Mouse (Mus musculus): ENCODE results near the gene Hipk3. TPM values are rescaled to one million over a fixed set of nuclear protein-coding genes. Genes with fewer than 3 reads are reported as not detected.

The Hipk3 gene
- polyA plus RNA-seq, 1 experiment from 2014 or later: 17.4 TPM

DNA sequence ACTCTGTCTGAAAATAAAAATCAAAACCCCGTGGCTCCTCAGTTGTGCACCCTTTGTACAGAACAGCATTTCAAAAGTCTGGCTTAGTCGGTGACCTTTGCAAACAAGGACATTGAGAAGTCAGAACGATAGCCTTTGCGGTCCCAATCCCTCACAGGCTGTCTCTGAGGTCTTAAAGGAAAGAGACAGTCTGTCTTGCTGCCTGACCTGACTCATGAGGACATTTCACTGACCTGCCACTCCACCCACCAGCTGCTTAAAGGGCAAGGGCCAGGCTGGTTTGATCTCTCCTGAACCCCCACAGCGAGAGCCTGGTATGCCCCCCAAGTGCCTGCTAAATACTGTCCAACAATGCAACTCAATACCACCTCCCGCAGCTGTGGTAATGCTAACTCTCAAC, 90.2 kb downstream of the Hipk3 start:
- no peak overlapping the region for H3K4me2 ChIP-seq
- peaks cover 25% of the 10 kb centered on the region for H3K27me3 ChIP-seq (replicated peaks; ENCODE audit: control insufficient read depth, insufficient read depth, low read length)
- no peaks in the 10 kb centered on the region for H3K4me1 ChIP-seq (replicated peaks; ENCODE audit: control insufficient read depth, insufficient read depth, low read length)
- no peak for ATAC-seq (replicated peaks; ENCODE audit: low FRiP score)
- H3K9me3 ChIP-seq (ENCODE audit: control insufficient read depth, low read length): no peaks in the 10 kb centered on the region
- DNase-seq (ENCODE audit: low spot score): no peak
- no peak overlapping the region for H3K9ac ChIP-seq (ENCODE audit: low read depth, low read length)
- 87% methylated on average over 6 of the region's 6 CpGs for WGBS
- no peaks in the 10 kb centered on the region for H3K36me3 ChIP-seq (ENCODE audit: control insufficient read depth, insufficient read depth, low read length)
- H3K4me3 ChIP-seq (ENCODE audit: low read depth, low read length): no peak overlapping the region
- no peak overlapping the region for H3K27ac ChIP-seq (ENCODE audit: low read depth, low read length)

DNA sequence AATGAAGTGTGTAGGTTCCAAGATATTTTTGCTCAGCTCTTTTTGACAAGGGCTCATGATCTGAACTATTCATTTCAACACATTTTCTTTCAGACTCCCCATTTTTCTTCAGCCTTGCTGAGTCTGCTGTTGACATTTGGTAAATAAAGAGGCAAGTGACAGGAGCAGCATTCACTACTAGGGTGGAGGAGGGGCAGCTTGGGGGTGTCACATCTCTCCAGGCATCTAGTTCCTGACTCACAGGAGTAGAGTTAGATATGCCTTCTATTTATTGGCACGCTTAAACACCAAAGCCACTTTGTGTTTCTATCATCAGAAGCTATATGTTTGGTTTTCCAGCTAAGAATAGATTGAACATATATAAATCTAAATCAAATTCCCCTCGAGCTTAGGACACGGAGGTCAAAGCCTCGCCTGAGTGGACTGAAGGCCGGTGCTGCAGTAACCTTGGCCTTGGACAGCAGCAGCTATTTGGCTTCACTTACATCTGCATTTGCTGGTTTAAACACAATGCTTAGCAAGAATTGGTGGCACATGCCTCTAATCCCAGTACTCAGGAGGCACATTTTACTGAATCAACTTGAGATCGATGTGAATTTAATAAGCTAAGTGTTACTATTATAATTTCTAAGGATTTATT, 95.5 kb downstream of the Hipk3 start:
- no peaks in the 10 kb centered on the region for H3K9me3 ChIP-seq (ENCODE audit: control insufficient read depth, low read length)
- no peak overlapping the region for H3K9ac ChIP-seq (ENCODE audit: low read depth, low read length)
- H3K27ac ChIP-seq (ENCODE audit: low read depth, low read length): no peak overlapping the region
- no peaks in the 10 kb centered on the region for H3K36me3 ChIP-seq (ENCODE audit: control insufficient read depth, insufficient read depth, low read length)
- WGBS: 75% methylated on average over 6 of the region's 6 CpGs
- ATAC-seq (replicated peaks; ENCODE audit: low FRiP score) (no peak), DNase-seq (ENCODE audit: low spot score) (no peak)
- H3K4me2 ChIP-seq: no peak overlapping the region
- no peaks in the 10 kb centered on the region for H3K4me1 ChIP-seq (replicated peaks; ENCODE audit: control insufficient read depth, insufficient read depth, low read length)
- no peak overlapping the region for H3K4me3 ChIP-seq (ENCODE audit: low read depth, low read length)
- H3K27me3 ChIP-seq (replicated peaks; ENCODE audit: control insufficient read depth, insufficient read depth, low read length): no peaks in the 10 kb centered on the region

DNA sequence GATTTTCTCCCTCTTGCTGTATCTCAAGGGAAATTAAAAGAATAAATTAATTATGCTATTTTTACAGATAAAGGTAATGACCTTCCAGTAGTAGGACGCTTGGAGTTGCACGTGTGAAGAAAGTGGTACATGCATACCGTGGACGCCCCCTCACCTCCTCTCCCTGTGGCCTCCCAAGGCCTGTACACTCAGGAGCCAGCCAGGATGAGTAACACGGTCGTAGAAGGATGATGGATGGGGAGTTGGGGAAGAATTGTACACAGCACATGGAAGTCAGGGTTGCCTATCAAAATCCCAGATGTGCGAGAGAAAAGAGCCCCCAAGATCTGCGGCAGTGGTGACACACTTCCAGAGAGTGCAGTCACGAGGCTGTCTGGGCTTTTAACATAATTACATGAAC, 98.3 kb downstream of the Hipk3 start:
- no peaks in the 10 kb centered on the region for H3K36me3 ChIP-seq (ENCODE audit: control insufficient read depth, insufficient read depth, low read length)
- H3K4me2 ChIP-seq: no peak overlapping the region
- no peaks in the 10 kb centered on the region for H3K9me3 ChIP-seq (ENCODE audit: control insufficient read depth, low read length)
- 71% methylated on average over 9 of the region's 9 CpGs for WGBS
- H3K9ac ChIP-seq (ENCODE audit: low read depth, low read length): no peak overlapping the region
- ATAC-seq (replicated peaks; ENCODE audit: low FRiP score) (no peak), DNase-seq (ENCODE audit: low spot score) (no peak)
- no peaks in the 10 kb centered on the region for H3K27me3 ChIP-seq (replicated peaks; ENCODE audit: control insufficient read depth, insufficient read depth, low read length)
- no peak overlapping the region for H3K27ac ChIP-seq (ENCODE audit: low read depth, low read length)
- H3K4me1 ChIP-seq (replicated peaks; ENCODE audit: control insufficient read depth, insufficient read depth, low read length): no peaks in the 10 kb centered on the region
- no peak overlapping the region for H3K4me3 ChIP-seq (ENCODE audit: low read depth, low read length)

DNA sequence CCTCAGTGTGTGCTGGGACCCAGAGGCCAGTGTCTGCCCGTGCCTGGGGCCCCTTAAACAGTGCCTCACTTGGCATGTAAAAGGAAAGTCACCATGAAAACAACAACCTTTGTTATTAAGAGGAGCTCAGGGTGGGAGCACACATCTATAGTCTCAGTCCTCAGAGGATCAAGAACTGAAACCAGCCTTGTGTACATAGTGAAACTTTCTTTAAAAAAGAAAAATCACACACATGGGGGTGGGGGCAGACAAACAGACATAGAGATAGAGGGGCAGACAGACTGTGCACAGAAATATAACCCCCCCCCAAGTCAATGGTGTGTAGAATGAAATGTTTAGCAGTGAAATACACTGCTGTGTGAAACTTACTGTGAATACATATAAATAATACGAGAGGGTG, 99.5 kb downstream of the Hipk3 start:
- 58% methylated on average over 2 of the region's 2 CpGs for WGBS
- no peaks in the 10 kb centered on the region for H3K27me3 ChIP-seq (replicated peaks; ENCODE audit: control insufficient read depth, insufficient read depth, low read length)
- H3K9me3 ChIP-seq (ENCODE audit: control insufficient read depth, low read length): no peaks in the 10 kb centered on the region
- no peaks in the 10 kb centered on the region for H3K4me1 ChIP-seq (replicated peaks; ENCODE audit: control insufficient read depth, insufficient read depth, low read length)
- no peak overlapping the region for H3K4me3 ChIP-seq (ENCODE audit: low read depth, low read length)
- ATAC-seq (replicated peaks; ENCODE audit: low FRiP score) (no peak), DNase-seq (ENCODE audit: low spot score) (no peak)
- H3K4me2 ChIP-seq: no peak overlapping the region
- H3K27ac ChIP-seq (ENCODE audit: low read depth, low read length): no peak overlapping the region
- H3K36me3 ChIP-seq (ENCODE audit: control insufficient read depth, insufficient read depth, low read length): no peaks in the 10 kb centered on the region
- H3K9ac ChIP-seq (ENCODE audit: low read depth, low read length): no peak overlapping the region

DNA sequence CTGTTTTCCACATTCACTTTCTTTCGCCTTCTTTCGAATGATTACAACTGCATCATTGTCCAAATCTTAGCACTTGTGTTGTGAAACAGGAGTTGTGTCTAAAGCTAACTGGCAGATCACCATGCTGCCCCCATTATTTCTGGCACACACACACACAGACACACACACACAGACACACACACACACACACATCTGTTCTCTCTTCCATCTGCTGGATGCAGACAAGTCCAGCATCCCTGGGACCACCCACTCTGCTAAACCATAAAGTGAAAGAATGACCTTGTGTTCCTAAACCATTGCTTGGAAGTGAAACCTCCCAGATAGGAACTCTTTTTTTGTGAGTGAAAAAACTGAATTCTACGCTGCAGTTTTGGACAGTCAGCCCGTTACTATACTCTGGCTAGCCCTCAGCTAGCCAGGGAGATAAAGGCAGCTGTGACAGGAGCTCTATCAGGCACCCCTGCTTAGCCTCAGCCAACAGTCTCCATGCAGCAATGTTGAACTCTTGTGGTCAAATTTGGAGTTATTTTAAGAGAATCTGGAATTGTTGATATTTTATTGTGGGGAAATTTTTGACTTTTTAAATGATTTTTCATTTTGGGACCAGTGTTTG, 101.4 kb downstream of the Hipk3 start:
- no peak for DNase-seq (ENCODE audit: low spot score)
- H3K9ac ChIP-seq (ENCODE audit: low read depth, low read length): no peak overlapping the region
- no peaks in the 10 kb centered on the region for H3K36me3 ChIP-seq (ENCODE audit: control insufficient read depth, insufficient read depth, low read length)
- ATAC-seq (replicated peaks; ENCODE audit: low FRiP score): no peak
- WGBS: 70% methylated on average over 4 of the region's 4 CpGs
- no peaks in the 10 kb centered on the region for H3K4me1 ChIP-seq (replicated peaks; ENCODE audit: control insufficient read depth, insufficient read depth, low read length)
- no peak overlapping the region for H3K4me2 ChIP-seq
- no peaks in the 10 kb centered on the region for H3K9me3 ChIP-seq (ENCODE audit: control insufficient read depth, low read length)
- no peak overlapping the region for H3K4me3 ChIP-seq (ENCODE audit: low read depth, low read length)
- no peak overlapping the region for H3K27ac ChIP-seq (ENCODE audit: low read depth, low read length)
- H3K27me3 ChIP-seq (replicated peaks; ENCODE audit: control insufficient read depth, insufficient read depth, low read length): no peaks in the 10 kb centered on the region

DNA sequence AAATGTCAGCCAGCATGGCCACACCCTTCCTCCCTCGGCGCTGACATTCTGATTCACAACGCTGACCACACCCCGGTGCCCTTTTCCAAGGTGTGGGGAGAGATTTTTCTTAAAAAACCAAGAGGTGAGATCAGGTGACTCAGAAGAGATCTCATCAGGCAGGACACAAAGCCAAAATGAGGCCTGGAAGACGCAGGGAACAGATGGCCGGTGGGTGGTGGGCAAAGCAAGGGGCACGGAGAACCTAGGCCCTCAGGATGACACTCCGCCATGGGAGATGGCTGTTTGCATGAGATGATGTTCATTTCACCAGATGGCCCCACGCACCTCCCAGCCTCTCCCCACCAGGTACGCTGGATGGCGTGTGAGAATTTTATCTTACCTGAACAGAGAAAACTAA, 105.0 kb downstream of the Hipk3 start:
- DNase-seq (ENCODE audit: low spot score) (no peak), ATAC-seq (replicated peaks; ENCODE audit: low FRiP score) (no peak)
- Histone ChIP-seq H3K4me2 (no peak overlapping the region), H3K27me3 (replicated peaks; ENCODE audit: control insufficient read depth, insufficient read depth, low read length) (no peaks in the 10 kb centered on the region), H3K9ac (ENCODE audit: low read depth, low read length) (no peak overlapping the region), H3K4me3 (ENCODE audit: low read depth, low read length) (no peak overlapping the region), H3K4me1 (replicated peaks; ENCODE audit: control insufficient read depth, insufficient read depth, low read length) (no peaks in the 10 kb centered on the region), H3K27ac (ENCODE audit: low read depth, low read length) (no peak overlapping the region), H3K36me3 (ENCODE audit: control insufficient read depth, insufficient read depth, low read length) (no peaks in the 10 kb centered on the region), H3K9me3 (ENCODE audit: control insufficient read depth, low read length) (no peaks in the 10 kb centered on the region)
- WGBS: 89% methylated on average over 11 of the region's 11 CpGs

DNA sequence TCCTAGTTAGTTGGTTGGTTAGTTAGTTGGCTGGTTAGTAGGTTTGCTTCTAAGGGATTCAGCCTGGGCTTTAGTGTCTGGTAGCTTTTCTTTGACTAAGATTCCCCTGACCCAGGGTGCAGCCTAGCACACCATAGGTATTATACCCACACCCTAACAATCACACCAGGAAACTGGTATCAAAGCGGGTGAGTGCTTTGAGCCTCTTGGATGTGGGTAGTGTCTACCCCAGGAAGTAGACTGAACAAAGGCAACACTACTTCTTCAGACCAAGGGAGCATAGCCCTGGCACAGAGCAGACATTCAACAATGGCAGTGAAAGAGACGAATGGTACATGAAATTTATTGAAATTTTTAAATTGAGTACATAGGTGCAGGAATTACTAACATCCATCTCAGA, 108.3 kb downstream of the Hipk3 start:
- H3K4me2 ChIP-seq: no peak overlapping the region
- H3K36me3 ChIP-seq (ENCODE audit: control insufficient read depth, insufficient read depth, low read length): no peaks in the 10 kb centered on the region
- H3K27ac ChIP-seq (ENCODE audit: low read depth, low read length): no peak overlapping the region
- H3K4me3 ChIP-seq (ENCODE audit: low read depth, low read length): no peak overlapping the region
- H3K9me3 ChIP-seq (ENCODE audit: control insufficient read depth, low read length): no peaks in the 10 kb centered on the region
- H3K27me3 ChIP-seq (replicated peaks; ENCODE audit: control insufficient read depth, insufficient read depth, low read length): no peaks in the 10 kb centered on the region; the same call in 1 of the 2 replicates
- WGBS: 82% methylated on average over 2 of the region's 2 CpGs
- H3K4me1 ChIP-seq (replicated peaks; ENCODE audit: control insufficient read depth, insufficient read depth, low read length): no peaks in the 10 kb centered on the region
- ATAC-seq (replicated peaks; ENCODE audit: low FRiP score) (no peak), DNase-seq (ENCODE audit: low spot score) (no peak)
- no peak overlapping the region for H3K9ac ChIP-seq (ENCODE audit: low read depth, low read length)

DNA sequence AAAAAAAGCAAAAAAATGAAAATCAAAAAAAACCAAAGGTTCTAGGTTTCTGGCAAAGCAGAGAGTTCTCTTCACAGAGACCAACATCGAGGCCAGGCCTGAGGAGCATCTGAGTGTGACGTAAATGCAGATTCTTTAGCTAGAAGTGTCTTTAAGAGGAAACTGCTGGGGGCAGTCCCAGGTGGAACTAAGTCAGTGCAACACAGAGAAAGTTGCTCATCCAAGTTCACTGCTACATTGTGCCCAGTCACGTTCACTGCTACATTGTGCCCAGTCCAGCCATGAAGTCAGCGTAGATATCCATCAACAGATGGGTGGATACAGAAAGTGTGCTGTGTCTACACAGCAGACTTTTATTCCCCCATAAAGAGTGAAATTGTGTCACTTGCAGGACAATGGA, 110.7 kb downstream of the Hipk3 start:
- Histone ChIP-seq H3K27me3 (replicated peaks; ENCODE audit: control insufficient read depth, insufficient read depth, low read length) (peaks cover 8% of the 10 kb centered on the region), H3K4me3 (ENCODE audit: low read depth, low read length) (no peak overlapping the region), H3K27ac (ENCODE audit: low read depth, low read length) (no peak overlapping the region), H3K36me3 (ENCODE audit: control insufficient read depth, insufficient read depth, low read length) (no peaks in the 10 kb centered on the region), H3K9me3 (ENCODE audit: control insufficient read depth, low read length) (no peaks in the 10 kb centered on the region), H3K4me2 (no peak overlapping the region), H3K9ac (ENCODE audit: low read depth, low read length) (no peak overlapping the region), H3K4me1 (replicated peaks; ENCODE audit: control insufficient read depth, insufficient read depth, low read length) (no peaks in the 10 kb centered on the region)
- DNase-seq (ENCODE audit: low spot score): no peak
- no peak for ATAC-seq (replicated peaks; ENCODE audit: low FRiP score)
- WGBS: 87% methylated on average over 4 of the region's 4 CpGs

DNA sequence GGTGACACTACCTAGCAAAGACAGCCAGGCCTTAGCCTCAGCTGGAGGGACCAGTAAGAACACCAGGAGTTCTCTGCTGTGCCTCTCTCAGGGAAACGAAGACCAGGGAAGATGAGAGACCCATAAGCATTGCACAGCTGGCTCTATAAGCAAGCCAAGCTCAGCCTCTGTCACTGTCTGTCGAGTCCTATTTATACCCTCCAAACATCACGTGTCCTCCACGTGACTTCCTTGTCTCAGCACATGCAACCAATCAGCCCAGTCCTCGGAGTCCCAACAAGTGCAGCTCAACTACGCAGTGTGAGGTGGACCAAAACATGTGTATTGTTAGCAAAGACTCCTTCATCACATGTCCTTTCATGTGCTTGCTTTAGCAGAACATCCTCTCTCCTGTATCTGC, 111.4 kb downstream of the Hipk3 start:
- H3K4me1 ChIP-seq (replicated peaks; ENCODE audit: control insufficient read depth, insufficient read depth, low read length): no peaks in the 10 kb centered on the region
- H3K27ac ChIP-seq (ENCODE audit: low read depth, low read length): no peak overlapping the region
- no peak overlapping the region for H3K4me2 ChIP-seq
- H3K4me3 ChIP-seq (ENCODE audit: low read depth, low read length): no peak overlapping the region
- H3K9ac ChIP-seq (ENCODE audit: low read depth, low read length): no peak overlapping the region
- no peaks in the 10 kb centered on the region for H3K9me3 ChIP-seq (ENCODE audit: control insufficient read depth, low read length)
- DNase-seq (ENCODE audit: low spot score) (no peak), ATAC-seq (replicated peaks; ENCODE audit: low FRiP score) (no peak)
- H3K36me3 ChIP-seq (ENCODE audit: control insufficient read depth, insufficient read depth, low read length): no peaks in the 10 kb centered on the region
- whole genome bisulfite sequencing: 80% methylated on average over 6 of the region's 6 CpGs
- peaks cover 8% of the 10 kb centered on the region for H3K27me3 ChIP-seq (replicated peaks; ENCODE audit: control insufficient read depth, insufficient read depth, low read length)

Data from liver, embryonic 11.5 days (tissue).